Mouse (Mus musculus) frontal cortex, postnatal 14 days (tissue): ENCODE results near the gene Gm21060.
A peak's percentile ranks its signal among the peaks of the same experiment; 100 is the strongest.
"Not testable (repeated sequence)": the region's sequence is repeated elsewhere in the genome, so short reads cannot be mapped to it uniquely, and the experiment has no call there.

Source experiments
- DNase-seq, 2 experiments: peaks; one replicate each; pipeline ENCODE4 v3.0.0; 2022; ENCODE audit warnings: low spot score in 2 of 2

Gene Gm21060

GRCm38 (mm10) chr19:61296969-61297368, at the start of gene Gm21060:
Gene Gm21060 (minus strand): TSS chr19:61297069.
- DNase-seq, result no peak

- DNase-seq, result not testable (repeated sequence)
Observed at GRCm38 (mm10) chr19:61320844-61321243, 24.0 kb upstream of the Gm21060 start.

DNA sequence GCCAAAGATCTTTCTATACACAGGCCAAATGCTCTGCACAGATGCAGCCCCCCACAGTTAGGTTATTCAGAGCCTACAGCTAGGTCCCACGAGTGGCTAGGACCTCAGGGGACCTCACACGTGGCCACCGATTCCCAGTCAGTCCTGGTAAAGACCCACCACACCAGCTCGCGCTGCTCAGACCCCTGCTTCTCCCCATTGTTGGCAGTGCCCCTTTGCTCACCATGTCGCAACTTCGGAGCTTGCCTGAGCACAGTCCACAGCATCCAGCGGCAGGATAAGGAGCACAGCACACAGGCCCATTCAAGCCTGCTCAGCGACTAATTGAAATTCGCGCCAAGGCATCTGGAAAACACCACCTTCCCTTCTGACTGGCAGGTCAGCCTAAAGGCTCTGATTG, 16.3 kb upstream of the Gm21060 start:
- DNase-seq, result not testable (repeated sequence)

GRCm38 (mm10) chr19:61312400-61312799, 15.5 kb upstream of the Gm21060 start:
- DNase-seq, result not testable (repeated sequence)

GRCm38 (mm10) chr19:61308083-61308482, 11.2 kb upstream of the Gm21060 start:
- not testable (repeated sequence) for DNase-seq

DNA sequence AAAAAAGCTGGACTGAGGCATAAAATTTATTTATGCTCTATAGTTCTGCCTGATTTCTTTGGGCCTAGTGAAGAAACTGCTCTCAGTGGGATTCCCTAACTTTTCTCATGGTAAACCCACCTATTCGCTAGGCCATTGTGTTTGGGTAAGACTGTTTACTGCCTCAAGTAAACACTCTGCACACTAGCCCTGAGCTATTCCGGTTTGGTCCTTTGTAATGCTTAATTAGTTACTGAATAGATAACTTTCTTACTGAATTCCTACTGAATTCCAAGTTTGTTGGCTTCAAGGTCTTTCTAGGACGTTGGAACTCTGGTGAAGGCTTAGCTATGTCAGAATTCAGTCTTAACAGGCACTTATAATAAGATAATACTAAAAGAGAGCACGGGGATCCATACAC, 11.8 kb downstream of the Gm21060 start:
- not testable (repeated sequence) for DNase-seq

- DNase-seq, result no peak
Observed at GRCm38 (mm10) chr19:61283581-61283980, 13.3 kb downstream of the Gm21060 start.

- no peak for DNase-seq
Observed at GRCm38 (mm10) chr19:61275446-61275845, 21.4 kb downstream of the Gm21060 start.

DNA sequence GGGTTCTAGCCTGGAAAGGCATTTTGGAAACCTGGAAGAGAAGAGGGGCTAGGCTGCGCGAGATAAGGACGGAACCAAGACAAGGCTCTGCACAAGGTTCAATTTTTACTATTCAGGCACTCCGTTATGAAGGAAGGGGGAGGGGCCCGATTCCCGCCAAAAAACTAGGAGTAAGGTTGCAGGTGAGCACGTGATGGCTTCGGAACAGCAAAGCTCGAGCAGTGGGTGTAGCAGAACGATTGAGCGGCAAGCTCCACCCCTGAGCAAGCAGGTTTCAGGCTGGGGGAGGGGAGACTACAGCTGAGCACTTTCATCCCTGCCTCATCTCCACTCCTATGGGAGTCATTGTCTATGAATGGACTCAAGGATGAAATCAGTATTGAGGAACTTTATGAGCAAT, 27.7 kb downstream of the Gm21060 start:
- not testable (repeated sequence) for DNase-seq

GRCm38 (mm10) chr19:61267141-61267540, 29.7 kb downstream of the Gm21060 start:
- no peak for DNase-seq

- no peak for DNase-seq
Observed at GRCm38 (mm10) chr19:61266651-61267050, 30.2 kb downstream of the Gm21060 start.

DNA sequence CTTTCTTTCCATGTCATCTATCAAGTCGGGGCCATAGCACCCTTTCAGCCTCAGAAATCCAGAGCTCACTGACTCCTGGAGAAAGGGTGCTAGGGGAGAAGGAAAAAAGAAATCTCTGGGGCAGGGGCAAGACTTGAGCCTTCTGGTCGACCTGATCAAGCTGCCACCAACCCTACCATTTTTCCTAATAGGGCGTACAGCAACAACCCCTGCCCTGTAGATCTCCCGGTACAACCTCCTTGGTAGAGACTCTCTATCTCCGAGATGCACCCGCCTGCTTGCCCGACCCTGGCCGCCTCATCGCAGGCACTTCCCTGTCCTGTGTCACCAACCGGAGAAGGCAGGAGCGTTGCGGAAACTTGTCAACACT, 30.6 kb downstream of the Gm21060 start:
- peak; percentile 15 to 27 for DNase-seq

DNA sequence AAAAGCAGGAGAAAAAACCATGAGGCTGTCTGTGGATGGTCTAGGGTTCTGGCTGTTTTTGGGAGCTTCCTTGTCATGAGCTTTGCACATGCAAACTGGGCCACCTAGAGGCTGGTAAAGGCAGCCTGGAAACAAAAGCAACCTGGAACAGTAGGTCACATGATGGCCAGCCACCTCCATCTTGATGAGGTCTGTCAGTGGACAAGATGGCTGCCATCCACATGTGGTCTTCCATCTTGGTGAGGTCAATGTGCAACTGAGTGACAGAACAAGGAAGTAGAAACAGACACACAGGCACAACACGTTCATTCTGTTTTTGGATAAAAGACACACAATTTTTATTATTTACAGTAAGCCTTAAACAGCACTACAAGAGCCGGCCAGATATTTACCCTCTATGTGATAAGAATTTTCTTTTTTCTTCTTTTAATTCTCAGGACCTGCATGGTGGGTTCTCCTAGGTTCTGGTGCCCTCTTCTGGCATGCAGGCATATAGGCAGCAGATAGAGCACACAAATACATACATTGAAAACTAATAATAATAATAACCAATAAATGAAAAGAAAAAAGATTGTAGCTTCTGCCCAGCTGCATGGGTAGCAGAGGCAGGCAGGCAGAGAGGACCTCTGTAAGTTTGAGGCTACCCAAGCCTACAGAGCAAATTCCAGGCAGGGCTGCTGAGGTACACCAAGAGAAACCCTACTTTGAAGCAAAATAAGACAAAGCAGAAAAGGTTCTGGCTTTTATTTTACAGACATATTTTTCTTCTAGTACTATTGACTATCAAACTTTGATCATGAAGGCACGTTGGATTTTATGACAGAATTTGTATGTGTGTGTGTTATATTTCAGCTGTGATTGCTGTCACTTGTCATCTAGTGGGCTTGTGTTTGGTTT, 31.3 kb downstream of the Gm21060 start:
- peak; percentile 34 to 60 for DNase-seq

- no peak for DNase-seq
Observed at GRCm38 (mm10) chr19:61264933-61265332, 31.9 kb downstream of the Gm21060 start.

- no peak for DNase-seq
Observed at GRCm38 (mm10) chr19:61264227-61264626, 32.6 kb downstream of the Gm21060 start.

DNA sequence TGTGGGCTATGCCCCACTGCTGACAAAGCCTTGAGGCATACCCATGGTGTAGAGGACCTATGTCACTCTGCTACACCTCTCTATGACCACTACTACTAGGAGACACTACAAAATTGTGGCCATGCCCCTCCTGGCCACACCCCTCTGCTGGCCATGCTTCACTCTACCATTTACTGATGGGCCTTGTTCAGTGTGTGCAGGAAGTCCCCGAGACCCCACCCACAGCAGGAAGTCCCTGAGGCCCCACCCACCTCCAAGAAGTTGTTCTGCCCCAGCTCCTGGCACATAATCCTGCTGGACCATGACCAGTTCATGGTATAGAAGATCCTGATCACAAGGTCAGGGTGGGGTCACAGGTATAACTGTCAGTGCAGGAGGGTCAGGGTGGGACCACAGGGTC, 35.6 kb downstream of the Gm21060 start:
- DNase-seq, result no peak

DNA sequence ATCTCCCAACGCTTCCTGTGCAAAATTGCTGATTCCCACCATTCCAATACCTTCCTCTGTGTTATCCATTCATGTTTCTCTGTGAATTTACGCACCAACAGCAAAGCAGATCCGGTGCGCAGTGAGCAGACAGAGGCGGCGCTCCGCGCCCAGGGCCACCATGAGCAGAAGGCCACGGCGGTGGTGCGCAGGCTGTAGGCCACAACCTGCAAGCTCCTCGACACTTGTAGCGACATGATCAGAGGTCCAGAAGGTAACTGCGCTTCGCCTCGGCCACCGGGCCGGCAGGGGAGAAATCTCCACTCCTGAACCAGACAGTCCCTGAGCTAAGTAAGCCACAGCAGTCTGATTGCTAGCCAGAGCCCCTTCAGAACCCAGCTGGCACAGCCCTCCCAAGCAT, 39.1 kb downstream of the Gm21060 start:
- DNase-seq, result no peak

- no peak for DNase-seq
Observed at GRCm38 (mm10) chr19:61256166-61256887, 40.5 kb downstream of the Gm21060 start.

GRCm38 (mm10) chr19:61247334-61247733, 49.5 kb downstream of the Gm21060 start:
- not testable (repeated sequence) for DNase-seq
